Mouse (Mus musculus): ENCODE measurements at regions not wholly inside any gene's neighbourhood (a gene's known extent, or its start where the extent isn't known, plus 50 kb on each side); places are given as distances from the start of the nearest gene placed in this dataset.

DNA sequence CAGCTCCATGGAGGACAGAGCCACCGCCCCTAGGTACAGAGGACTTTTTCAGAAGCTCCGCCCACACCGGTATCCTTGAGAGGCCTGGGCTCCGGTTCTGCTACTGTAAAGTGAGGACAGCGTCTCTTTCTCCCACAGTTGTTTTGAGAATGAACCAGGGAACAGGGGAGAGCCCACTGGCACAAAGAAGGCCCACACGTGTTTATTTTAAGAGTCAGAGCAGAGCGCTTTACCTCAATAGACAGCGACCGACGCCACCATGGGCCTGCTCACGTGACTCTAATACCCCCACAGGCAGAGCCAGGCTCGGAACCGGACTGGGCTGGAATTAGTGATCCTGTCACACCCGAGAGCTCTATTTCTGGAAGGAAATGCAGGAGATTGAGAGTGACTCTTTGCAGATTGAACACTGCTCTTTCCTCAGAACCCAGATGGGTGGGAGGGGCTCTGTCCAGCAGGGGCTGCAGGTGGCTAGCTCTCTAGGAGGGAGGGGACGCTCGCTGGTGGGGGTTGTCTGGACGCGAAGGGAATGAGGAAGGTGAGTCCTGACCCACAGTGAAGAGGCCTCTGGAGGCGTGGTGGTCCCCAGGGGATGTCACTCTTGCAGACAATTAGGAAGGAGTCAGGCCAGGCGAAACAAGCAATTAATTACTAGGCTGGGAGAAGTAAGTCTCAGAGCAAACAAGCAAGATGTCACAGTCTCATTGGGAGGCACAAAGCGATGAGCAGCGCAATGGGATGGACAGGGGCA is 354.4 kb upstream of the Zdhhc25 start:
- H3K4me3 ChIP-seq, result no peak overlapping the region
- no peaks in the 10 kb centered on the region for H3K36me3 ChIP-seq
- no peak for ATAC-seq (replicated peaks)
- H3K27me3 ChIP-seq, result no peaks in the 10 kb centered on the region
- no peak overlapping the region for H3K9ac ChIP-seq (replicated peaks)
- 51% methylated on average over 22 of the region's 22 CpGs for WGBS
- no peak overlapping the region for H3K4me2 ChIP-seq (replicated peaks)
- no peak overlapping the region for H3K27ac ChIP-seq (replicated peaks)
- no peaks in the 10 kb centered on the region for H3K9me3 ChIP-seq
- peaks cover 18% of the 10 kb centered on the region for H3K4me1 ChIP-seq

DNA sequence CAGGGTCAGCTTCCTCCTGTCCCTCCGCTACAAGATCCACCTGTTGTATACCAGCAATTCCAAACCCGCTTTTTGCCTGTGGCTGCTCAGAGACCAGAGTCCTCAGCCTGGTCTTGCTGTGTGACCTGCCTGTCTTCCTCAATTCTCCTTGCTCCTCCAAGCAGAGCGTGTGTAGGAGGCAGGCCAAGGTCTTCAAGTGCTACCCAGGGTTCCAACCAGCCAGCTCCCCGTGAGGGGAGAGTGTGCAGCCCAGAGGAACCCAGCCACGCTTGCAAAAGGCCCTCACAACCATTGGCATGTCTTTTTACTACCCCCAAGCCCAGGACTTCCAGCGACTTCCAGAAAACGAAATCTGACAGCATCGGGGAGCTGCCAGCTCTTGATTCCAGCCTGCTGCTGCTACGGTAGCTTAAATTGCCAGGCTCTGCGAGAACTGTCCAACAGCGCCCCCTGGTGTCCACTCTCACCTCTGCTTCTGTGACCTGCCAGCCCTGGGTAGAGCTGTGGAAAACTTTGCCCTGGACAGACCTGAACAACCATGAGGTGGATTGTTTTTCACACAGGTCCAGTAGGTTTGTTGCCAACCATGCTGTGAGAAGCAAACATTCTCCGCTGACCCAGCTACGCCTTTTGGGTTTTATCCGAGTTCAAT is 352.0 kb upstream of the Zdhhc25 start:
- H3K9me3 ChIP-seq, result no peaks in the 10 kb centered on the region
- H3K36me3 ChIP-seq, result no peaks in the 10 kb centered on the region
- WGBS, result 27% methylated on average over 14 of the region's 14 CpGs
- ATAC-seq (replicated peaks), result peak; percentile 82
- H3K4me1 ChIP-seq, result peaks cover 18% of the 10 kb centered on the region
- H3K4me3 ChIP-seq, result no peak overlapping the region
- 0 out of 2 replicates have a peak overlapping the region, but pooled peaks have one; percentile 14 for H3K9ac ChIP-seq (replicated peaks)
- no peak overlapping the region for H3K4me2 ChIP-seq (replicated peaks)
- no peak overlapping the region for H3K27ac ChIP-seq (replicated peaks)
- H3K27me3 ChIP-seq, result no peaks in the 10 kb centered on the region

DNA sequence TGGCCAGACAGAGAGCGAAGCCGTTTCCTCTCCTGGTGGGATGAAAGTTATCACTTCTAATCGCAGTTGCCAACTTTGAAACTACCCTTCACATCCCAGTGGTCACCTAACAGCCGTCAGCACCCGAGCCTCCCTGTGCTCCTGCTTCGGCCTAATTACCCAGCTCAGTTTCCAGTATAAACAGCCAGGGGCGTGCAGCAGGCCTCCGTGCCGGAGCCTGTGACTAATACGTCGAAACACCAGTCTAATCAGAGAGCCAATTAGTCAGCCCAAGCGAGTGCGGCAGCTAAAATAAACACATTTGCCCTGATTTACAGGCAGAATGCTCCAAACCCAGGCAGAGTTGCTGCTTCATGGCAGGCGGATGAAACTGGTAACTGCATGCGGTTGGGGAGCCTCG is 312.1 kb upstream of the Zdhhc25 start:
- no peak overlapping the region for H3K27ac ChIP-seq (replicated peaks)
- no peak overlapping the region for H3K9ac ChIP-seq (replicated peaks)
- 28% methylated on average over 16 of the region's 16 CpGs for WGBS
- H3K36me3 ChIP-seq, result no peaks in the 10 kb centered on the region
- H3K4me2 ChIP-seq (replicated peaks), result no peak overlapping the region
- peaks cover 15% of the 10 kb centered on the region for H3K4me1 ChIP-seq
- no peaks in the 10 kb centered on the region for H3K27me3 ChIP-seq
- no peak for ATAC-seq (replicated peaks)
- no peaks in the 10 kb centered on the region for H3K9me3 ChIP-seq
- H3K4me3 ChIP-seq, result no peak overlapping the region

DNA sequence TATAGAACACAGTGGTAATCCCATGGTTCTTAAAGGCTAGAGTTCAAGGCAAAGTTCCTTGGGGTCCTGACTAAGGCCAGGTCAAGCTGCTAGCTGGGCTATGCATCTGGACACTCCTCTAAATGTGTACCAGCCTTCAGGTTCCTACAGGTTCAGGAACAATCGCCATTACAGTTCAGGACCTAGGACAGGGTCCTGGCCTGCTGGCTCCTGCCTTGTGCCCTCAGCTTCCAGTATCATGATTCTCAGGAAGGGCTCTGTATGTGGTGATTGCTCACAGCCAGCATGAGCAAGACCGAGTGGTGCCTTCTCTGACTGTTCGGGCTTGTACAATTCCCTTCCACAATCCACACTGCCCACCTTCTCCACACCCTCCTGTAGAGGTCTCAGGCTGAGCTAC is 311.4 kb upstream of the Zdhhc25 start:
- Histone ChIP-seq H3K4me3 (no peak overlapping the region), H3K4me2 (replicated peaks) (no peak overlapping the region), H3K27me3 (no peaks in the 10 kb centered on the region), H3K9me3 (no peaks in the 10 kb centered on the region), H3K27ac (replicated peaks) (no peak overlapping the region), H3K36me3 (no peaks in the 10 kb centered on the region), H3K9ac (replicated peaks) (no peak overlapping the region), H3K4me1 (peaks cover 15% of the 10 kb centered on the region)
- WGBS, result 68% methylated on average over 3 of the region's 3 CpGs
- ATAC-seq (replicated peaks), result no peak

DNA sequence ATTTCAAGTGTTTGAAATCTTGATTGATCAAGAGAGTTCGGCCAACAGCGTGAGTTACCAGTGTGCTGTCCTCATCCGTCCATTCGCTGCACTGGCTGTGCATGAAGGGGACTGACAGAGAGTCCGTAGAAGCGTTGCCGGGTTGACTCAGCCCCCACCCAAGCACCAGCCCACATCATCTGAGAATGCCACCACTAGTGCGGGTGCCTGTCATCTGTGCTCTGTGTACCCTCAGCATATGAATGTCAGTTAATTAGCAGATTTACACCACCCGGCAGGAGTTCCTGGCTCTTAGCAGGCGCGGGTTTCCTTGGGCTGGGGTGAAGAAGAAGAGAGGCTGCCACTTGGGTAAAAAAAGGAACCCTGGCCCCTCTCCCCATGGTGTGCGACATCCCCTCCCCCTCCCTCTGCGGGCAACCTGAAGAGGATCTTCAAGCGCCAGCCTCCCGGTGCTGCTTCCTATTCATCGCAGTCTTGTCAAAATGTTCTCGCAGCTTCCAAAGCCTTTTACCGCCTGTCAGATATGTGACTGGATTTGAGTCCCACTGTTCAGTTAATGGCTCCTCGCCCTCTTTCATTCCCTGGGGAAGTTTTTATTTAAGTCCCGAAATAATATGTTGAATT is 309.2 kb upstream of the Zdhhc25 start:
- H3K9ac ChIP-seq (replicated peaks), result no peak overlapping the region
- H3K4me1 ChIP-seq, result peaks cover 15% of the 10 kb centered on the region
- H3K36me3 ChIP-seq, result no peaks in the 10 kb centered on the region
- 0 out of 2 replicates have a peak overlapping the region, but pooled peaks have one; percentile 11 for H3K4me3 ChIP-seq
- peak; percentile 78 for ATAC-seq (replicated peaks)
- H3K27ac ChIP-seq (replicated peaks), result peak overlapping the region; percentile 28
- peak overlapping the region; percentile 38 for H3K4me2 ChIP-seq (replicated peaks)
- WGBS, result 10% methylated on average over 20 of the region's 20 CpGs
- no peaks in the 10 kb centered on the region for H3K27me3 ChIP-seq
- no peaks in the 10 kb centered on the region for H3K9me3 ChIP-seq

DNA sequence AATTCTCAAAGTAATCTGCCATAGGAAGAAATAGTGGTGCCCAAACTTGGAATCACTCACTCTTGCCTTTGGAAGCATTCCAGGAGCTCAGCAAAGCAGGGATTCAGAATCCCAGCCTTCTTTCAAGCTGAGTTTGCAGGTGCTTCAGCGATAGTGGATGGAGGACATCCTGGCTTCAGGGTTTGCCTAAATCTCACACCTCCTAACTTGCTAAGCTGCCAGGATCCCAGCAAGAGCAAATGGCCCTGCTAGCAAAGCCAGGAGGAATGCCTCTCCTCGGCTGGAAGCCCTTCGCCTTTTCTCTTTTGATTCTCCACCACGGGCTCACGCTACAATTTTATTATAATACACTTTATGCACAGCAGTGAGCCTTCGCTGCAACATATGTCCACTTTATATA is 301.0 kb upstream of the Zdhhc25 start:
- Histone ChIP-seq H3K27ac (replicated peaks) (no peak overlapping the region), H3K9ac (replicated peaks) (no peak overlapping the region), H3K4me2 (replicated peaks) (no peak overlapping the region), H3K36me3 (no peaks in the 10 kb centered on the region), H3K27me3 (no peaks in the 10 kb centered on the region), H3K9me3 (no peaks in the 10 kb centered on the region), H3K4me3 (no peak overlapping the region), H3K4me1 (peaks cover 16% of the 10 kb centered on the region)
- WGBS, result 42% methylated on average over 6 of the region's 6 CpGs
- no peak for ATAC-seq (replicated peaks)

DNA sequence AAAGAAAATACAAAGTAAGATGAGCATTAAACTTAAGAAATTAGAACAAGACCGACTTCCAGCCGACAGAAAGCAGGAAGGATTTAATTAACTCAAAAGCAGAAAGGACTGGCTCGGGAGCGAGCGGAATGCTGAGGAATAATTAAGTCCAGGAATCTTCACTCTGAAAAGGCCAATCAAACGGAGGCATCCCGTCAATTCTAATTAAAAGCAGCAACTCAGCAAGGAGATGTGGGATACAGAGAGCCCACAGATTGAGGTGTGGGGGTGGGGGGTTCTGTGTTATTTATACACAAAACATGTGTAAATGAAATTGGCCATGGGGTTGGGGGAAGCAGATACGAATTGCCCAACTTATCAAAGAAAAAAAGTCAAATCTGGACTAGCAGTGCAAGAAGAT is 288.9 kb upstream of the Zdhhc25 start:
- no peak overlapping the region for H3K9ac ChIP-seq (replicated peaks)
- no peak for ATAC-seq (replicated peaks)

DNA sequence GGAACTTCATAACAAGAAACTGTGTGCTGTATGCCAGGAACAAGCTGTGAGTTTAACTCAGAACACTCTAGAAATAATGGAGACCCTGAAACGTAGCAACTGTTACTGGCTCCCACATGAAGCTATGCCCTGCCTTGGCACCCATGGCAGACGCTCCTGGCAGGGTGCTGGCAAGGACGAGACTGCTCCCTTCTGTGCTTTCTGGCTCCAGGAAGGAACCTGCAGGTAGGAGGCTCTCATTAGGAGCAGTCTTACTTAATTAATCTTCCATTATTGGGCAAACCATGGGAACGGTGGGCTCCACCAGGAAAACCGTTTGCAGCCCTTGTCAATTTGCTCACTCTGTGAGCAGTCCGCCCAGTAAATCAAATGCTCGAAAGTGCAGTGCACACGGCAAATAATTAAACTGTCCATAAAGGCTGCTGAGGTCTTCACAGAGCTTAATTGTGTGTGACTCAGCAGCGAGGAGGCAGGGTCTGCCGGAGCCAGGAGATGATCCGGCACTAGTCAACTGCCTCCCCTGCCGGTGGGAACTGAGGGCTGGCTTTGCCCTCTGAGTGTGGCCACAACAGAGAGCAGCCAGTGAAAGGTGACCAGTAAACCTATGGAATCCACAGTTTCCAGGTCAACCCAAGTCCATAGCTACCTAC is 285.2 kb upstream of the Zdhhc25 start:
- Histone ChIP-seq H3K27ac (replicated peaks) (peak overlapping the region; percentile 32), H3K9ac (replicated peaks) (no peak overlapping the region), H3K36me3 (no peaks in the 10 kb centered on the region), H3K4me1 (peaks cover 43% of the 10 kb centered on the region), H3K4me2 (replicated peaks) (no peak overlapping the region), H3K27me3 (no peaks in the 10 kb centered on the region), H3K4me3 (no peak overlapping the region), H3K9me3 (no peaks in the 10 kb centered on the region)
- ATAC-seq (replicated peaks), result peak; percentile 82
- 16% methylated on average over 12 of the region's 12 CpGs for WGBS

More for the DNA sequence above, 288.9 kb upstream of the Zdhhc25 start:
- H3K27ac ChIP-seq (replicated peaks), result no peak overlapping the region
- H3K27me3 ChIP-seq, result no peaks in the 10 kb centered on the region
- H3K4me1 ChIP-seq, result peaks cover 27% of the 10 kb centered on the region
- H3K4me3 ChIP-seq, result no peak overlapping the region
- H3K4me2 ChIP-seq (replicated peaks), result no peak overlapping the region
- WGBS, result 4% methylated on average over 8 of the region's 8 CpGs
- H3K9me3 ChIP-seq, result no peaks in the 10 kb centered on the region
- no peaks in the 10 kb centered on the region for H3K36me3 ChIP-seq

DNA sequence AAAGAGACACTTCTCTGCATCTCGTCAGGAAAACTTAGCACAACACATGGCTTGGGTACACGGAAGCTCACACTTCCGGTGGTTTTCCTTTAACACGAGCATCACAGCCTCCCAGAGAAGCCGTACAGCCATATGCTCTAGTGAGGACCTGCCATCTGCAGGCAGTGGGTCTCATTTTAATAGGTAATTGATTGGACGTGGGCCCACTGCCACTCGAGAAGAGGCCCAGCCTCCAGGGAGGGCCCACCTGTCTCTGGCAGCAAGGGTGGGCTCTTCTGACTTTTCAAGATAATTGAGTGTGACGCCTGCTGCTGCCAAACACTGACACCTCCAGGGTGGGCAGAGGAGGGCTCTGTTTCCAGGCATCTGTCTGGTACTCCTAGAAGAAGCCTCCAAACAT is 282.1 kb upstream of the Zdhhc25 start:
- H3K4me3 ChIP-seq, result no peak overlapping the region
- H3K27ac ChIP-seq (replicated peaks), result peak overlapping the region; percentile 71
- peak; percentile 85 for ATAC-seq (replicated peaks)
- H3K9ac ChIP-seq (replicated peaks), result no peak overlapping the region
- no peaks in the 10 kb centered on the region for H3K27me3 ChIP-seq
- whole genome bisulfite sequencing, result 27% methylated on average over 8 of the region's 8 CpGs
- peaks cover 37% of the 10 kb centered on the region for H3K4me1 ChIP-seq
- H3K4me2 ChIP-seq (replicated peaks), result no peak overlapping the region
- no peaks in the 10 kb centered on the region for H3K36me3 ChIP-seq
- no peaks in the 10 kb centered on the region for H3K9me3 ChIP-seq

DNA sequence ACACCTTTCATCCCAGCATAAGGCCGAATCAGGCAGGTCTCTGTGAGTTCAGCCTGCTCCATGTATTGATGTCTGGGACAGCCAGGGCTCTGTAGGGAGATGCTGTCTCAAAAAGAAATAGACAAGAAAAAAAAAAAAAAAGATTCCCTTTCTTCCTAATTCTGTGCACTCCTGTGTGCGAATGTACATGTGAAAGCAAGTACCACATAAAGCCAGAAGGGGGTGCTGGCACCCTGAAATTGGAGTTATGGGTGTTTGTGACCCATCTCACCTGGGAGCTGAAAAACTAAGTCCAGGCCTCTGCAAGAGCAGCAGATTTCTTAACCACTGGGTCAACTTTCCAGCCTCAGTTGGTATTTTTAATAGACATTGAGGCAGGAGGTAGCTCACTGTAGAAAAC is 280.6 kb upstream of the Zdhhc25 start:
- H3K4me1 ChIP-seq, result peaks cover 39% of the 10 kb centered on the region

DNA sequence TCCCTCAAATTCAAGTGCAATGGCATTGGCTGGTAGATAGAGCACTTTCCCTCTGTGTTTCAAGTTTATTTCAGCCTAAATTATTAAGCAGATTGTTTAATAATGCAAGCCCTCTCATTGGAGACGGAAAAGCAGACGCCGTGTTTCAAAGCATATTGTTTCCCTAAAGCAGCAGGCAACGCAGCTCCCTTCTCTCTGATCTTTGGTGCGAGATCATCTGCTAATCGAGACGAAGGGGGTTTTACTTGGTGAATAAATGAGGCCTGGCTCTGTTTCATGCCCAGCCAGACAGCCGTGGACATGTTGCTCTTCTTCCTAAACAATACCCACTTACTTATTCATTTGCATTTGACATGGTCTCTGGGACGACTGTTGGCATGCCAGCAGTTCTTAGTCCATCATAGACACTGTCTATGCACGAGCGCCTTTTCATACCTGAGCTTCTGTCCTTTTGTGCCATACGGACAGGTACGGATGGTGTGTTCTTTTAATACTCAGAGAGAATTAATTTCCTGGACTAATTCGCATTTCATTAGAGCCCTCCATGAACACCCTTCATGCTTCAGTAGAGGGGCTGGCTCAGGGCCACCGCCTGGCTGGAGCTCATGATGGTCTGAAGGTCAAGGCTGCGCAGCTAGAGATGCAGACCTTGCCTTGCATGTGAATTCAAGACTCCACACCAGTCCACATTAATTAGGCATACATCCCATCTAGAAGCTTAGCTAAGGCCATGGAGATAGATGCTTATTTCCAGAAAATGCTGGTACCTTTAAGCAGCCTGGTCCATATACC is 276.3 kb upstream of the Zdhhc25 start:
- 38% methylated on average over 16 of the region's 16 CpGs for WGBS
- Histone ChIP-seq H3K9me3 (no peaks in the 10 kb centered on the region), H3K9ac (replicated peaks) (no peak overlapping the region), H3K4me2 (replicated peaks) (no peak overlapping the region), H3K36me3 (no peaks in the 10 kb centered on the region), H3K4me1 (peaks cover 11% of the 10 kb centered on the region), H3K4me3 (no peak overlapping the region), H3K27me3 (no peaks in the 10 kb centered on the region; the same call in 1 of the 2 replicates), H3K27ac (replicated peaks) (no peak overlapping the region)
- no peak for ATAC-seq (replicated peaks)

More for the DNA sequence above, 280.6 kb upstream of the Zdhhc25 start:
- Histone ChIP-seq H3K4me3 (no peak overlapping the region), H3K27me3 (no peaks in the 10 kb centered on the region), H3K9ac (replicated peaks) (no peak overlapping the region), H3K27ac (replicated peaks) (no peak overlapping the region), H3K4me2 (replicated peaks) (no peak overlapping the region), H3K36me3 (no peaks in the 10 kb centered on the region), H3K9me3 (no peaks in the 10 kb centered on the region)
- ATAC-seq (replicated peaks), result no peak
- 88% methylated on average over 2 of the region's 2 CpGs for WGBS

Measured in forebrain, embryonic 15.5 days (tissue).